Mouse (Mus musculus) spleen, postnatal 36 days (tissue): ENCODE measurements around the gene Tox2.

Experiments
- DNase-seq, 2 experiments: peaks; one replicate each; pipeline ENCODE4 v3.0.0; 2022; ENCODE audit warnings: low spot score in 2 of 2, mixed read lengths in 1 of 2

Gene Tox2

DNA sequence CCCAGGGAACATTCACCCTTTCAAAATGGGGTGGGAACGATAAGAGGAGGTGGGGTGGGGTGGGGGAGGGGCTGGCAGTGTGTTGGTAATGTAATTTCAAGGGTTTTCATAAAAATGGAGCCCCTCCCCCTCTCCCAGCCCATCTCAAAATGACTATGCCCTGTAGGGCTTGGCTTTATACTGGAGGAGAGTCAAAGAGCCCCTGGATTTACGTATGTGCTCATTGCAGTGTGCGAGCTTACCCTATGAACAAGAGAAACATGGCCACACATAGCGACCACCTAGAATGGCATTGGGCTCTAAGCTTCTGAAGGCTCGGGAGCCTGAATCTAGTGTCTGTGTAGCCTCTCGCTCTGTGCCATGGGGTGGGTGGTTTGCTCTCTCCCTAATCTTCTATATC is 51.3 kb downstream of the Tox2 start:
- DNase-seq: no peak

DNA sequence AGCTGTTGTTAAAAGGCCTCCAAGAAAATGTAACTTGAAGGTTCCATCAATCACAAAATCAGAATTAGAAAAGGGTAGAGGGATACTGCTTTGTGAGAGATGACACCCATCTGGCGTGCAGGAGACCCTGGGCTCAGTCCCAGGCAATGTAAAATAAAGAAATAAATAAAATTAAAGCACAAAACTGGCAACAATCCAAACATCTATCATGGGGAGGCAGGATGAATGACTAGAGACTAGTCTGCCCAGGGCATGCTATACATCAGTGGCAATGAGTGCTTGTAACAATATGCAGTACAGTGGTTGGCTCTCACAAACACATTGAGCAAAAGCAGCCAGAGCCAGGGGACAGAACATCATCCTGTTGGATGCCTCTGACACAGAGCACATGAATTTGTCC is 53.8 kb downstream of the Tox2 start:
- DNase-seq: no peak

- DNase-seq: no peak
Observed at GRCm38 (mm10) chr2:163261362-163262054, 58.6 kb downstream of the Tox2 start.

DNA sequence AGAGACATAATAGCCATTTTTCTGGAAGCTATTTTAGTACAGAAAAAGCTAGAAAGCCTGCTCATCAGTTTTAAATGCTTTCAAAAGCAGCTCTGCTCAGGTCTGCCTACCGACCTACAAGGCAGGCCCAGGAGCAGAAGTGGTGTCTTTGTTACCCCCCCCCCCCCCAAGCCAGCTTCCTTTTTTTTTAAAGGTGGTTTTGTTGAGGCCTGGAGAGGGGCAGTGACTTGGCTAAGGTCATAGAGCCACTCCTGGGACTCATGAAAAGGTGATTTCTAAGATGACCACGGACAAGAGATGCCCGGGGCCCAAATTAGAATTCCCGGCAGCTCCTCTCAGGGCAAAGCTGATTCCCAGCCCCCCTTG is 59.1 kb downstream of the Tox2 start:
- no peak for DNase-seq

- no peak for DNase-seq
Observed at GRCm38 (mm10) chr2:163267097-163267496, 64.2 kb downstream of the Tox2 start.

- no peak for DNase-seq
Observed at GRCm38 (mm10) chr2:163271581-163272492, 68.9 kb downstream of the Tox2 start.

DNA sequence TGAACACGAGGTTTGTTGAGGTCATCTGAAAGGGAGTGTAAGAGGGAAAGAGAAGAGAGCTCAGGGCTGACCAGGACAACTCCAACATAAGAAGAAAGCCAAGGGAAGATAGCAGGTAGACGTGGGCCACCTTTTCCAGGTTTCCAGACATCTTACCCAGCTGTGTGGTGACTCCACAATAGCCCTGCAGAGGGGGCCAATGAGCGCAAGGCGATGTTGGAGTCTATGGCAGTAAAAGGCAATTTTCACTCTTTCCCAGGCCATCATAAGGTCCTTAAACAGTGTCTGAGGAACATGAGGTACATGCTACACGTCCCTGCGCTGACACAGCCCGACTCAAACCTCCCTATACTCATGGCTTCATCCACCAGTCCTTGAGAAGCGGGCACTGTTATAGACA is 70.9 kb downstream of the Tox2 start:
- no peak for DNase-seq

- DNase-seq: no peak
Observed at GRCm38 (mm10) chr2:163275986-163276385, 73.1 kb downstream of the Tox2 start.

DNA sequence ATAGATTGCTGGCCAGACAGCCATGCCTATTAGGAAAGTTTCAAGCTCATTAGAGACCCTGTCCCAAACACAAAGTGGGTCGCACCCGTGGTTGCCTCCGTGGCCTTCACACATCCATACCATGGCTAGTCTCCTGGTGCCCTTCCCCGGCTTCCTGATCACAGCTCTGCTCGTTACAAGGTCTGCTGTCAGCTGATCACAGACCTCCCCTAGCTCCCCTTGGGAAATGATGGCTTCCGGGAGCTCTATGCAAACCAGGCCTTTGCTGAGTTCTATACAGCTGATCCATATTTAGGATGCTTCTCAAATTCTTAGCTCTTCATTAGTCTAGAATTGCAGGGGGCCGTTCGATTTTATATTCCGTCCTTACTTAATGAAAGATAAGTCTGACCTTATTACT is 75.1 kb downstream of the Tox2 start:
- no peak for DNase-seq

- no peak for DNase-seq
Observed at GRCm38 (mm10) chr2:163280636-163281322, 77.9 kb downstream of the Tox2 start.

GRCm38 (mm10) chr2:163284856-163285255 is 81.9 kb downstream of the Tox2 start:
- no peak for DNase-seq

- no peak for DNase-seq
Observed at GRCm38 (mm10) chr2:163285335-163285734, 82.4 kb downstream of the Tox2 start.

DNA sequence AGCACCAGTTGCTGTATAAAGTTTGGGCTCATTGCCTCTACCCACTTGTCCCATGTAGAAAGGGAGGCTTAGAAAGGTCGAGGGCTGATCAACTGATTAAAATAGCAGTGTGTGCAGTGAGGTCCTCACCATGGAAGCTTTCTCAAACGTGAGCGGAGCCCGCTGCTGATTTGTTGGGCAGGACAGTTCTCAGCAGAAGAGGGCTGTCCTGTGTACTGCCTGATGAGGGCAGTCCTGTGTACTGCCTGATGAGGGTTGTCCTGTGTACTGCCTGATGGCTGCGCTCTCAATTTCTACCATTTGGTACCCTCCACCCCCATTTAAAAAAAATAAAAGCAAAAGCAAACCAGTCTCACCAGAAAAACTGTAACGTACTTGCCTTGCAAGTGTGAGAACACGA is 82.8 kb downstream of the Tox2 start:
- DNase-seq: no peak

GRCm38 (mm10) chr2:163288881-163289379 is 86.0 kb downstream of the Tox2 start:
- no peak for DNase-seq

GRCm38 (mm10) chr2:163296999-163297630 is 94.2 kb downstream of the Tox2 start:
- no peak for DNase-seq

- no peak for DNase-seq
Observed at GRCm38 (mm10) chr2:163300069-163301060, 97.4 kb downstream of the Tox2 start.

GRCm38 (mm10) chr2:163301641-163302040 is 98.7 kb downstream of the Tox2 start:
- no peak for DNase-seq

DNA sequence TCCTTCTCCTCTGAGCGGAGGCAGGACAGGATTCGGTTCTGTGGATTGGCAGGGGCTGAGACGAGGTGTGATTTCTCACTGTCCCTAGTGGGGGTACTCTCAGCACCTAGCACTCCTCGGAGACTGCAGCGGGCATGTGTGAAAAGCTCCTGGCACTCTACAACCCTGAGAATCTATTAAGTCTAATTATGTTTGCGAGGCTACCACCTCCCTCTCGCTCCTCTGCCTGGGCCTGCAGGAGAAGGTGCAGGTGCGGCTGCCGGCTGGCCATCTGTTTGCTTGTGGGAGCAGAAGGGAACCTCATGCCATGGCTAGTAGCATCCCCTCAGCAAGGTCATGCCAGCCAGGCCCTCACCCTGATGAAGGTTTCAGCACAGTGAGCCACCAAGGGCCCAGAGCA is 100.1 kb downstream of the Tox2 start:
- DNase-seq: no peak

- no peak for DNase-seq
Observed at GRCm38 (mm10) chr2:163309376-163309775, 106.5 kb downstream of the Tox2 start.

DNA sequence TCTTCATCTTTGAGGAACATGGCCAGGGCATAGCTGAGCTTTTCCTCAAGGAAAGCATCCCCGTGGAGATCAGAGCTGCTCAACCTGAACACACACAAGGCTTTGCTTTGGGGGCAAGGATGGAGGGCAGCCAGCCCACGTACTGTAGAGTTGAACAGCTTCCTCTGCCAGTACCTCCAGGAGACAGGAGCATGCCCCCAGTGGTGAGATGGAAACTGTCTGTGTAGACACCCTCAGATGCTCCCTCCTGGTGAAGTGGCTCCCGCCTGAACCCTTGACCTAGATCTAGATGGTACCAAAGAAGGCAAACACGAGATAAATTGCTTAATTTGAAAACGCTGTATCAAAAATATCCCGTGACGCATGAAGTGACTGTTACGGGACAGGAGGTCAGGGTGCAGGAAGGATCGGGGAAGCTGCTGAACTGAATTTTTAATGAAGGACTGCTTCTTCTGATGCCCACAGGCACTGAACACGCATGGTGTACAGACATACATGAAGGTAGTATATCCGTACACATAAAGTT is 107.3 kb downstream of the Tox2 start:
- no peak for DNase-seq
